Mouse (Mus musculus) E14TG2a.4 (cell line): ENCODE results near the gene Naa38.
"Not testable (repeated sequence)": the region's sequence is repeated elsewhere in the genome, so short reads cannot be mapped to it uniquely, and the experiment has no call there.

Experiments used
- H3K27me3 ChIP-seq: 2 replicates; pipeline ENCODE4 v1.6.1; 2014; ENCODE audit warnings: low read length, control low read depth; ENCODE audit not compliant: insufficient read depth
- H3K36me3 ChIP-seq: 2 replicates; pipeline ENCODE4 v1.6.1; 2014; ENCODE audit warnings: low read length, control low read depth; ENCODE audit not compliant: insufficient read depth
- H3K4me1 ChIP-seq: replicated peaks from 2 replicates; pipeline ENCODE4 v1.6.1; 2014; ENCODE audit warnings: low read depth, low read length, control low read depth
- H3K4me3 ChIP-seq: replicated peaks from 2 replicates; pipeline ENCODE4 v1.5.1; 2014; ENCODE audit warnings: mild to moderate bottlenecking, low read length
- H3K9me3 ChIP-seq: 2 replicates; pipeline ENCODE4 v1.6.1; 2014; ENCODE audit warnings: low read length, control low read depth
- CTCF ChIP-seq: conservative IDR thresholded peaks from 2 replicates; pipeline ENCODE4 v1.5.1; 2014; ENCODE audit warnings: low read length
- NANOG ChIP-seq: IDR thresholded peaks from 2 replicates; pipeline ENCODE4 v1.6.1; 2014; ENCODE audit warnings: borderline replicate concordance, low read length, mixed read lengths
- POU5F1 ChIP-seq: IDR thresholded peaks from 2 replicates; pipeline ENCODE4 v1.6.1; 2014; ENCODE audit warnings: low read length, borderline replicate concordance

Naa38 gene

GRCm38 (mm10) chr11:69395235-69395633 is at the start of gene Naa38, which contains the start of gene Cyb5d1:
TSS of gene Naa38 (plus strand) at chr11:69395487.
TSS of gene Cyb5d1 (minus strand) at chr11:69395631.
- not testable (repeated sequence) for H3K9me3 ChIP-seq, H3K27me3 ChIP-seq
- Histone ChIP-seq H3K4me1 (peaks cover 56% of the 10 kb centered on the region), H3K36me3 (peaks cover 22% of the 10 kb centered on the region), H3K4me3 (peak within 1 kb of the TSS; percentile 88)

- H3K9me3 ChIP-seq, result 0 out of 2 replicates have a peak, but pooled peaks cover 2% of the 10 kb centered on the region
- TF ChIP-seq POU5F1, result no peak
- TF ChIP-seq CTCF, result no peak
- TF ChIP-seq NANOG, result no peak
- no peaks in the 10 kb centered on the region for H3K36me3 ChIP-seq
- peaks cover 12% of the 10 kb centered on the region for H3K4me1 ChIP-seq
- peak overlapping the region; percentile 69 for H3K4me3 ChIP-seq
- H3K27me3 ChIP-seq, result peaks cover 88% of the 10 kb centered on the region
Observed at GRCm38 (mm10) chr11:69346441-69346840, 48.8 kb upstream of the Naa38 start.

DNA sequence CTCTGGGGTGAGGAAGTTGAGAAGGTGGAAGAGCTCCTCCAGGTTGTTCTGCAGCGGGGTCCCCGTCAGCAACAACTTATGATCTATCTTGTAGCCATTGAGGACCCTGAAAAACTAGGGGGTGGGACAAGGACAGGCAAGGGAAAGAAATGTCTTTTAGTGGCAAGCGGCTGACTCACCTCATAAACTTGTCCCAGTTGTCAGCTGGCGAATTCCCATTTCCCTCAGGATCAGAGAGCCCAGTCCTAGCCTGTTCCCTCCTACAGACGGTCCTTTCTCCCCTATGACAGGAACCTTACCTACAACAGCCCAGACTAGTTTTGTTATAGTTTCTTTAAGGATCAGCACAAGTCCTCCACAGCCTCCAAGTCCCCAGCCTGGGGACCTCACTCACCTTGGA is 38.7 kb upstream of the Naa38 start:
- Histone ChIP-seq H3K36me3 (no peaks in the 10 kb centered on the region), H3K27me3 (peaks cover 70% of the 10 kb centered on the region)
- TF ChIP-seq NANOG (no peak), CTCF (no peak), POU5F1 (no peak)

GRCm38 (mm10) chr11:69357690-69358089 is 37.6 kb upstream of the Naa38 start:
- Histone ChIP-seq H3K4me3 (peak overlapping the region; percentile 13; the same call in 1 of the 2 replicates), H3K4me1 (peaks cover 56% of the 10 kb centered on the region), H3K36me3 (no peaks in the 10 kb centered on the region), H3K27me3 (peaks cover 68% of the 10 kb centered on the region), H3K9me3 (no peaks in the 10 kb centered on the region)
- TF ChIP-seq POU5F1, result no peak
- no peak for TF ChIP-seq CTCF
- no peak for TF ChIP-seq NANOG

More for the DNA sequence above, 38.7 kb upstream of the Naa38 start:
- H3K9me3 ChIP-seq, result no peaks in the 10 kb centered on the region
- H3K4me1 ChIP-seq, result peaks cover 50% of the 10 kb centered on the region
- 0 out of 2 replicates have a peak overlapping the region, but pooled peaks have one; percentile 3 for H3K4me3 ChIP-seq

- peaks cover 78% of the 10 kb centered on the region for H3K27me3 ChIP-seq
- no peaks in the 10 kb centered on the region for H3K36me3 ChIP-seq
- no peaks in the 10 kb centered on the region for H3K9me3 ChIP-seq
- TF ChIP-seq NANOG (no peak), POU5F1 (no peak), CTCF (no peak)
- peaks cover 57% of the 10 kb centered on the region for H3K4me1 ChIP-seq
- H3K4me3 ChIP-seq, result no peak overlapping the region
Observed at GRCm38 (mm10) chr11:69362021-69362420, 33.3 kb upstream of the Naa38 start.

- Histone ChIP-seq H3K27me3 (peaks cover 82% of the 10 kb centered on the region), H3K4me1 (peaks cover 57% of the 10 kb centered on the region), H3K4me3 (no peak overlapping the region), H3K9me3 (no peaks in the 10 kb centered on the region), H3K36me3 (no peaks in the 10 kb centered on the region)
- no peak for TF ChIP-seq POU5F1
- no peak for TF ChIP-seq CTCF
- TF ChIP-seq NANOG, result no peak
Observed at GRCm38 (mm10) chr11:69362479-69362878, 32.8 kb upstream of the Naa38 start.

- no peak for TF ChIP-seq CTCF
- H3K9me3 ChIP-seq, result no peaks in the 10 kb centered on the region
- no peaks in the 10 kb centered on the region for H3K36me3 ChIP-seq
- H3K4me3 ChIP-seq, result no peak overlapping the region
- peaks cover 75% of the 10 kb centered on the region for H3K27me3 ChIP-seq
- peaks cover 60% of the 10 kb centered on the region for H3K4me1 ChIP-seq
Observed at GRCm38 (mm10) chr11:69364376-69364775, 30.9 kb upstream of the Naa38 start.

DNA sequence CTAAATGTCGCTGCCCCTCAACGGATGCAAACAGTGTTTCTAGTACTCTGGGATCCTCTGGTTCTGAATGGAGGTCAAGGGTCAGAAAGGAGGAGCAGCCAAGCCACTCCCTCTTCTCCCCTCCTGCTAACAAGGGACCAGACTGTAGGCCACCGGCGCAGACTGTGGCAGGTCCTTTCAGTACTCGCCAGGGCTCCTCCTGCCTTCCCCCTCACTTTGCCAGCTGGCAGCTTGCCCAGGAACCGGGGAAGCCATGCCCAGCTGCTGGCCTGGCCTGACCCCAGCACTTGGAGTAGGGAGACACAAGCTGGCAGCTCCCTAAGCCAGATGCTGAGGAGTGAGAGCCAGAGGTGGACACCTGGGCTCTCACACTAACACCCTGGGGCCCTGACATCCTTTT is 30.4 kb upstream of the Naa38 start:
- Histone ChIP-seq H3K27me3 (peaks cover 75% of the 10 kb centered on the region), H3K4me3 (no peak overlapping the region; the same call in 1 of the 2 replicates), H3K4me1 (peaks cover 60% of the 10 kb centered on the region), H3K36me3 (no peaks in the 10 kb centered on the region), H3K9me3 (no peaks in the 10 kb centered on the region)
- TF ChIP-seq NANOG, result no peak
- TF ChIP-seq POU5F1, result no peak

DNA sequence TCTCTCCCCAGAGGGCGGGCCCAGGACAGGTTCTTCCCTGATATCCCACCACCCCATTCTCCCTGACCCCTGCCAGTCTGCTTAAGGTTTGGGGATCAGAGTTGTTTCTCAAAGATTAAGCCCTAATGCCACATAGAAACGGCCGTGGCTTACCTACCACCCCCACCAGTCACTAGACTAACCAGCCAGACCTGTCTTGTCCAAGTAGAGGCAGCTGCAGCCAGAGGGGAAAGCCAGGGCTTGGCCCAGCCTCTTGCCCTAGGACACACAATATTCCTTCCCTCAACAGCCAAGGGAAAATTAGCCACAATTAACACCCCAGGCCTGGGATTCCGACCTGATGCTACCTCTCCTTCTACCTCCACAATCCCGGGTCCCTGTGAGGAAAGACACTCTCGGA is 29.6 kb upstream of the Naa38 start:
- peaks cover 57% of the 10 kb centered on the region for H3K4me1 ChIP-seq
- H3K4me3 ChIP-seq, result peak overlapping the region; percentile 68
- no peak for TF ChIP-seq POU5F1
- H3K36me3 ChIP-seq, result no peaks in the 10 kb centered on the region
- H3K9me3 ChIP-seq, result no peaks in the 10 kb centered on the region
- peaks cover 71% of the 10 kb centered on the region for H3K27me3 ChIP-seq
